Mouse (Mus musculus): ENCODE results near the gene Prss8. TPM values are rescaled to one million over a fixed set of nuclear protein-coding genes. Genes with fewer than 3 reads are reported as not detected.
A peak's percentile ranks its signal among the peaks of the same experiment; 100 is the strongest.
"Not testable (repeated sequence)": the region's sequence is repeated elsewhere in the genome, so short reads cannot be mapped to it uniquely, and the experiment has no call there.

The Prss8 gene
- polyA plus RNA-seq, 1 experiment from 2014 or later, result 82.2 TPM

DNA sequence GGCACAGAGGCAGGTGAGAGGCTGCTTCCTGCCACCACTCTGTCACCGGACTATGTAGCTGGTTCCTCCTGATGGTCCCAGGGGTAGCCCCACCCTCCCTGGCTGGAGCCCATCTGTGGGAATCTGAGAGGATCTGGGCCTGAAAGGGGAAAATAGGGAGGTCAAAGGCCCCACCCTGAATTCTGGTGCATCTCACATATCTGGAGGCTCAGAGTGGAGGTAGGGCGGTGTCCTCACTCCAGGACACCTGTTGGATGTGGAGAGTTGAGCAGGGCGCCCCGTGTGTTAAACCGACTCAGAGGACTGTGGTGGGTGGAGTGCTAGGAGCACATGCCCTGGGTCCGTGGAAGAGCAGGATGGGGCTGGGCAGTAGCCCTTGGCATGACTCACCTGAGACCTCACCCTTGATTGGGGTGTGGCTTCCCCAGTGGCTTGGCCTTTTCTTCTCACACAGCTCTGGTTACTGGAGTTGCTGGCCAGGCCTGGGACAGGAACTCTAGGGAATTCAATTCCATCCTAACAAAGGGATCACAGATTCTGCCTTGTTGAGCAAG is 16.6 kb upstream of the Prss8 start, which contains the start of gene Prss36:
Gene Prss36, minus strand, starts transcription at position 256 of the 554 bp plus-strand sequence.
- no peak within 1 kb of the TSS for H3K27ac ChIP-seq (ENCODE audit: low read length)
- H3K4me3 ChIP-seq (ENCODE audit: low read length), result no peak within 1 kb of the TSS
- no peak within 1 kb of the TSS for H3K4me2 ChIP-seq (ENCODE audit: low read depth, low read length)
- H3K9me3 ChIP-seq (ENCODE audit: control insufficient read depth, low read length), result no peaks in the 10 kb centered on the region
- peaks cover 13% of the 10 kb centered on the region for H3K27me3 ChIP-seq (replicated peaks; ENCODE audit: control insufficient read depth, insufficient read depth, low read length)
- peaks cover 11% of the 10 kb centered on the region; the same call in 1 of the 2 replicates for H3K4me1 ChIP-seq (ENCODE audit: control insufficient read depth, insufficient read depth, low read length)
- ATAC-seq, result peak; percentile 83
- no peaks in the 10 kb centered on the region for H3K36me3 ChIP-seq (ENCODE audit: control insufficient read depth, insufficient read depth, low read length)
- WGBS, result 64% methylated on average over 6 of the region's 6 CpGs
- H3K9ac ChIP-seq (ENCODE audit: low read depth, low read length), result no peak within 1 kb of the TSS

DNA sequence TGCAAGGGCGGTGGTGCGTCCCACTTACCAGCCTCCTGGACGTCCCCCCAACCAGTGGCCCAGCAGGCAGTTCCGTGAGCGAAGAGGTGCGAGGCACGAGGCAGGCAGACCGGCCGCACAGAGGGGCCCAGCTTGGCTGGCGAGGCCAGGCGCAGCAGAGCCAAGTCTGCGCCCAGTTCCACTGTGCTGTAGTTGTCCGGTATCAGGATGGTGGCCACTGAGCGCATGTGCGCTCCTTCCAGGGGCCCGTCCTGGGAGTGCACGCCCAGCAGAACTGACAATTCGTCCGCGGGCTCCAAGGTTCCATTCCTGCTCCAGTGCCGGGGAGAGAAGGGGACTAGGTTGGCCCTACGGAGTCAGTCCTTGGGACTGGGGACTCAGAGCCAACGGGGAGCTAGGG is 14.7 kb upstream of the Prss8 start:
- peaks cover 11% of the 10 kb centered on the region; the same call in 1 of the 2 replicates for H3K4me1 ChIP-seq (ENCODE audit: control insufficient read depth, insufficient read depth, low read length)
- peak overlapping the region; percentile 9; the same call in 1 of the 2 replicates for H3K4me3 ChIP-seq (ENCODE audit: low read length)
- peak; percentile 54; the same call in 1 of the 2 replicates for ATAC-seq
- H3K27ac ChIP-seq (ENCODE audit: low read length), result no peak overlapping the region
- peaks cover 13% of the 10 kb centered on the region for H3K27me3 ChIP-seq (replicated peaks; ENCODE audit: control insufficient read depth, insufficient read depth, low read length)
- H3K36me3 ChIP-seq (ENCODE audit: control insufficient read depth, insufficient read depth, low read length), result no peaks in the 10 kb centered on the region
- H3K4me2 ChIP-seq (ENCODE audit: low read depth, low read length), result peak overlapping the region; percentile 26
- WGBS, result 7% methylated on average over 23 of the region's 23 CpGs
- no peaks in the 10 kb centered on the region for H3K9me3 ChIP-seq (ENCODE audit: control insufficient read depth, low read length)
- H3K9ac ChIP-seq (ENCODE audit: low read depth, low read length), result peak overlapping the region; percentile 22

DNA sequence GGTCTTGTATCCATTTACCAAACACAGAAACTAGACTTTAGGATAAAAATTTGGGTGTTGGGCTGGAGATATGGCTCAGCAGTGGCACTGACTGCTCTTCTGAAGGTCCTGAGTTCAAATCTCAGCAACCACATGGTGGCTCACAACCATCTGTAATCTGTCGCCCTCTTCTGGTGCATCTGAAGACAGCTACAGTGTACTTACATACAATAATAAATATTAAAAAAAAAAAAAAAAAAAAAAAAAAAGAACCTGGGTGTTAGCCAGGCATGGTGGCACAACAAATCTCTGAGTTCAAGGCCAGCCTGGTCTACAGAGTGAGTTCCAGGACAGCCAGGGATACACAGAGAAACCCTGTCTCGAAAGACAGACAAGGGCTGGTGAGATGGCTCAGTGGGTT is 12.2 kb upstream of the Prss8 start:
- H3K4me2 ChIP-seq (ENCODE audit: low read depth, low read length); H3K4me3 ChIP-seq (ENCODE audit: low read length); H3K9ac ChIP-seq (ENCODE audit: low read depth, low read length); H3K27ac ChIP-seq (ENCODE audit: low read length); H3K4me1 ChIP-seq (ENCODE audit: control insufficient read depth, insufficient read depth, low read length); H3K9me3 ChIP-seq (ENCODE audit: control insufficient read depth, low read length); H3K36me3 ChIP-seq (ENCODE audit: control insufficient read depth, insufficient read depth, low read length); ATAC-seq: not testable (repeated sequence)
- peaks cover 13% of the 10 kb centered on the region for H3K27me3 ChIP-seq (replicated peaks; ENCODE audit: control insufficient read depth, insufficient read depth, low read length)
- WGBS, result 53% methylated on average over 2 of the region's 2 CpGs

DNA sequence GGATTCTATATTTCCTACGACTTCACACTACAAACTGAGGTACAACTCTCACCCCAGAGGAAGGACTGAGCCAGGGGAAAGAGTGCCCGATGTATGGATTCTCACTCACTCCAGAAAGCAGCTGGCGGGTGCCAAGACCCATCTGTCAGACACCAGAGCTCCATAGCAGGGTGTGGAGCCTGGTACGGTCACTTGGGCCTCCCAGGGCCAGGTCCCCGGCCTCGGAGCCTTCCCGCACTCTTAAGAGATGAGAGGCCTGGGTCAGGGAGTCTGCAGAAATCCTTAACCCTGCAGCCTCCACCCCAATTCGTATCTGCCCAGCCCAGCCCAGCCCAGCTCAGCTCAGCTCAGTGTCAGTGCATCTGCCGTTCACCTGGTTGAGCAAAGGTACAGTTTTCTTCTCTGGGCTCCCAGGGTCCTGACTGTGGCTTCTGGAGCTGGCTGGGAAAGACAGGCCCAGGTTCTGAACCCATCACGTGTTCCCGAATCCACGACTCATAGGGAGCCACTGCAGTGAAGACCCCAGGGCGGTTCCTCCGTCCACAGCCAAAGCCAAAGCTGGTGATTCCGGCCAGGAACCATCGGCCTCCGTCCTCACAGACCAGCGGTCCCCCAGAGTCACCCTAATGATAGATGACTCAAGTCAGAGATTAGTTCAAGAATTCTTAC is 6.4 kb upstream of the Prss8 start:
- Histone ChIP-seq H3K4me3 (ENCODE audit: low read length) (peak overlapping the region; percentile 79), H3K9me3 (ENCODE audit: control insufficient read depth, low read length) (no peaks in the 10 kb centered on the region), H3K36me3 (ENCODE audit: control insufficient read depth, insufficient read depth, low read length) (no peaks in the 10 kb centered on the region), H3K27me3 (replicated peaks; ENCODE audit: control insufficient read depth, insufficient read depth, low read length) (no peaks in the 10 kb centered on the region), H3K27ac (ENCODE audit: low read length) (peak overlapping the region; percentile 69; the same call in 1 of the 2 replicates), H3K4me2 (ENCODE audit: low read depth, low read length) (peak overlapping the region; percentile 96), H3K4me1 (ENCODE audit: control insufficient read depth, insufficient read depth, low read length) (peaks cover 39% of the 10 kb centered on the region), H3K9ac (ENCODE audit: low read depth, low read length) (peak overlapping the region; percentile 89)
- no peak for ATAC-seq
- WGBS, result 51% methylated on average over 18 of the region's 18 CpGs

DNA sequence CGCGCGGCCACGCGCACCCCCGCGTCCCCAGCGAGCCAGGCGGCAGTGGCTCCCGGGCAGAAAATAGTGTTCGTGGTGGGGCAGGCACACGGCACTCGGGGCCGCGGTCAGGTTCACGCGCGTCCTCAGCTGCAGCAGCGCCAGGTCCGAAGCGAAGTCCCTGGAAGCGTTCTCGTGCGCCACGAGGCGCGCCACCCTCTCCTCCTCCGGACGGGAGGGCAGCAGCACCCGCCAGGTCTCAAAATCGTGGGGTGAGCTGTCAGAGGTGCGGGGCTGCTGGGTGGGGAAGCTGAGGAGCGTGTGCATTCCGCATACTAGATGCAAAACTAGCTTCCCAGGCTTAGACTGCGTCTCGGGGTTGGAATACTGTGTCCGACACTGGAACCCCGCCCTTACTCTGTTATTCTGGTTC is 5.8 kb upstream of the Prss8 start:
- Histone ChIP-seq H3K9ac (ENCODE audit: low read depth, low read length) (peak overlapping the region; percentile 89), H3K27me3 (replicated peaks; ENCODE audit: control insufficient read depth, insufficient read depth, low read length) (no peaks in the 10 kb centered on the region), H3K4me3 (ENCODE audit: low read length) (peak overlapping the region; percentile 79), H3K9me3 (ENCODE audit: control insufficient read depth, low read length) (no peaks in the 10 kb centered on the region), H3K4me1 (ENCODE audit: control insufficient read depth, insufficient read depth, low read length) (peaks cover 42% of the 10 kb centered on the region), H3K27ac (ENCODE audit: low read length) (peak overlapping the region; percentile 69), H3K36me3 (ENCODE audit: control insufficient read depth, insufficient read depth, low read length) (no peaks in the 10 kb centered on the region), H3K4me2 (ENCODE audit: low read depth, low read length) (peak overlapping the region; percentile 96)
- WGBS, result under 1% methylated on average over 38 of the region's 38 CpGs
- ATAC-seq, result peak; percentile 49

DNA sequence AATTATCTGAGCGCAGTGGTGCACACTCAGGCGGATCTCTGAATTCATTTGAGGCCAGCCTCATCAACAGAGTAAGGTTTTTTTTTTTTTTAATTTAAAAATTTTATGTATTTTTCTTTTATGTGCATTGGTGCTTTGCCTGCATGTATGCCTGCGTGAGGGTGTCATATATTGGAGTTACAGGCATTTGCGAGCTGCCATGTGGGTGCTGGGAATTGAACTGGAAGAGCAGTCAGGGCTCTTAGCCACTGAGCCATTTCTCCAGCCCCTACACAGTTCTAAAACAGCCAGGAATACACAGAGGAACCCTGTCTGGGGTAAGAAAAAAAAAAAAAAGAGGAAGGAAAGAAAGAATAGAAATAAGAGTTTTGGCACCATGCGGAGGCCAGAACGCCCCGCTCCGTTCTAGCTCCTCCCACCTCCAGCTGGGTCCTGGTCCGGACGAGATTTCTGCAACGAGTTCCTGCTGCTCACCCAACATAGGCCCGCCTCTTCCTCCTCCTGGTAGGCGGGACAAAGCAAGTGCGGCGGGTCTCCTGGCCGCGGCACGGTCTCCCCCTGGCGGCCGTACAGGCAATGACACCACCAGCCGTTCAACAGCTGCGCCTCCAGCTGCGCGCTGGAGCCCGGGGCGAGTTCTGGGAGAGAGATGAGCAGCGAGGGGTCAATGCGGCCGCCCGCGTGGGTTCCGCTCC is 5.3 kb upstream of the Prss8 start:
- H3K27ac ChIP-seq (ENCODE audit: low read length), result peak overlapping the region; percentile 69
- ATAC-seq, result peak; percentile 93
- peaks cover 47% of the 10 kb centered on the region for H3K4me1 ChIP-seq (ENCODE audit: control insufficient read depth, insufficient read depth, low read length)
- H3K9ac ChIP-seq (ENCODE audit: low read depth, low read length), result peak overlapping the region; percentile 89
- no peaks in the 10 kb centered on the region for H3K36me3 ChIP-seq (ENCODE audit: control insufficient read depth, insufficient read depth, low read length)
- H3K9me3 ChIP-seq (ENCODE audit: control insufficient read depth, low read length), result no peaks in the 10 kb centered on the region
- peak overlapping the region; percentile 79 for H3K4me3 ChIP-seq (ENCODE audit: low read length)
- no peaks in the 10 kb centered on the region for H3K27me3 ChIP-seq (replicated peaks; ENCODE audit: control insufficient read depth, insufficient read depth, low read length)
- peak overlapping the region; percentile 96 for H3K4me2 ChIP-seq (ENCODE audit: low read depth, low read length)
- 6% methylated on average over 32 of the region's 32 CpGs for WGBS

DNA sequence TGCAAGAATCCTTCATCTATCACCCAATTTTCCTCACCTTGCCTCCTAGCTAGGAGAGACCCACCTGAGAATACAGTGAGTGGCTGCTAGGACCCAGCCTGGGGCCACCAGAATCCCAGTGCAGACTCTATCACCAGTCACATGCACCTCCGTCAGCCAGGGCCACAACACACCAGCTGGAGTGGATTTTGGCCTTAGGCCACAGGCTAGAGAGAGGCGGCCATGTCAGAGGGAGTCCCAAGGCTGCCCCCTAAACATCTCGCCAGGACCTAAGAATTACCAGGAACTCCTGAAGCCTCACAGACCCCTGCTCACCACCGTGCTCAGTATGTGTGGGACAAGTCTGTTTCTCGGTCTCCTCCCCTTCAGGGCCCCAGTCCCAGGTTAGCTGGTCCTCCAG is 4.2 kb upstream of the Prss8 start:
- H3K9me3 ChIP-seq (ENCODE audit: control insufficient read depth, low read length), result no peaks in the 10 kb centered on the region
- no peaks in the 10 kb centered on the region for H3K27me3 ChIP-seq (replicated peaks; ENCODE audit: control insufficient read depth, insufficient read depth, low read length)
- no peak overlapping the region for H3K4me2 ChIP-seq (ENCODE audit: low read depth, low read length)
- H3K4me1 ChIP-seq (ENCODE audit: control insufficient read depth, insufficient read depth, low read length), result peaks cover 48% of the 10 kb centered on the region
- no peak overlapping the region for H3K4me3 ChIP-seq (ENCODE audit: low read length)
- 80% methylated on average over 5 of the region's 5 CpGs for WGBS
- H3K36me3 ChIP-seq (ENCODE audit: control insufficient read depth, insufficient read depth, low read length), result no peaks in the 10 kb centered on the region
- ATAC-seq, result no peak
- H3K27ac ChIP-seq (ENCODE audit: low read length), result no peak overlapping the region
- H3K9ac ChIP-seq (ENCODE audit: low read depth, low read length), result peak overlapping the region; percentile 62

DNA sequence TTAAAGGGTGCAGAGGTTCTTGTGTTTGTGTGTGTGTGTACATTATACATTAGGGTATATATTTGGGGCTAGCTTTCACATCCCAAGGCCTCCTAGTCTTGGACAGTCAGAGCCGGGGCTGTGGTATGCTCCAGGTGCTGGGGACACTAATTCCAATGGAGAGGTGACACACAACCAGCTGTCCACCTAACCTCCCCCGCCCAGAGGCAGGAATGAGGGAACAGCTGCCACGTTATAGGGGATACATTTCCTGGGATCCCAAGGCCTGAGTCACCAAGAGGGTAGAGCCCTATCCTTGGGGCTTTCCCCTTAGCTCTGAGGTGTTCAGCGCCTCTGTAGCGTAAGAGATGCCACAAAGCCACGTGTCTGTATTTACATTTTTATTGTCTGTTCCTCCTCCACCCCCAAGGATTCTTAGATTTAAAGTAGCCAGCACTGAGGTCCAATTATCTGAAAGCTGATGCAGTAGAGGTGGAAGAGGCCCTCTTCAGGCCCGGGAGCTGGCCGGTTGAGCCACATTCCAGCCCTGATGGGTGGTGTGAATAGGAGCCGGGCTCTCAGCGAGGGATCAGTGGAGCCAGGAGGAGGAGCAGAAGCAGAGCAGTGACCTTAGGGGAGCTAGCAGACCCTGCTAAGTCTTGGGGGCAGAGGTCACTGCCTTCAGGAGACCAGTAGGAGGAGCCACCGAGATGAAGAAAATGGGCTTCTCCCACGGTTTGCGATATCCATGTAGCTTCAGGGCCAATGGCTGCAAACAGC is 2.5 kb upstream of the Prss8 start:
- peak overlapping the region; percentile 28 for H3K4me2 ChIP-seq (ENCODE audit: low read depth, low read length)
- no peak for ATAC-seq
- H3K4me3 ChIP-seq (ENCODE audit: low read length), result no peak overlapping the region
- H3K4me1 ChIP-seq (ENCODE audit: control insufficient read depth, insufficient read depth, low read length), result peaks cover 48% of the 10 kb centered on the region
- no peaks in the 10 kb centered on the region for H3K36me3 ChIP-seq (ENCODE audit: control insufficient read depth, insufficient read depth, low read length)
- peak overlapping the region; percentile 57; the same call in 1 of the 2 replicates for H3K9ac ChIP-seq (ENCODE audit: low read depth, low read length)
- no peaks in the 10 kb centered on the region for H3K9me3 ChIP-seq (ENCODE audit: control insufficient read depth, low read length)
- peak overlapping the region; percentile 80 for H3K27ac ChIP-seq (ENCODE audit: low read length)
- 20% methylated on average over 13 of the region's 13 CpGs for WGBS
- no peaks in the 10 kb centered on the region for H3K27me3 ChIP-seq (replicated peaks; ENCODE audit: control insufficient read depth, insufficient read depth, low read length)

Measured in intestine, embryonic 16.5 days (tissue).